Mouse (Mus musculus) CH12.LX (cell line): Measurements from ENCODE around the gene Rps12-ps3.

Experiments
- CHD1 ChIP-seq: IDR thresholded peaks from 2 replicates; pipeline ENCODE4 v1.6.1; 2012; ENCODE audit warnings: low read depth, low read length, improper control_type of control experiment, inconsistent platforms
- CTCF ChIP-seq, 2 experiments: IDR thresholded peaks in 1 of 2; conservative IDR thresholded peaks in 1 of 2; 2 replicates each; pipeline ENCODE4 v1.5.1; 2011 to 2012; ENCODE audit warnings: low read depth in 2 of 2, low read length in 2 of 2, improper control_type of control experiment in 1 of 2, inconsistent platforms in 1 of 2, mild to moderate bottlenecking in 1 of 2, moderate library complexity in 1 of 2
- EP300 ChIP-seq: IDR thresholded peaks from 2 replicates; pipeline ENCODE4 v1.6.1; 2011; ENCODE audit warnings: low read length, improper control_type of control experiment
- MEF2A ChIP-seq: IDR thresholded peaks from 2 replicates; pipeline ENCODE4 v1.6.1; 2014; ENCODE audit warnings: low read depth, mild to moderate bottlenecking, inconsistent platforms, low read length, improper control_type of control experiment, borderline replicate concordance
- NELFE ChIP-seq: IDR thresholded peaks from 2 replicates; pipeline ENCODE4 v1.6.1; 2011; ENCODE audit warnings: low read depth, low read length, improper control_type of control experiment
- NRF1 ChIP-seq: IDR thresholded peaks from 2 replicates; pipeline ENCODE4 v1.6.1; 2014; ENCODE audit warnings: low read depth, mild to moderate bottlenecking, inconsistent platforms, low read length, improper control_type of control experiment, moderate library complexity
- POLR2A ChIP-seq: IDR thresholded peaks from 2 replicates; pipeline ENCODE4 v1.6.1; 2011; ENCODE audit warnings: low read depth, mild to moderate bottlenecking, improper control_type of control experiment, low read length
- RCOR1 ChIP-seq: conservative IDR thresholded peaks from 2 replicates; pipeline ENCODE4 v1.6.1; 2012; ENCODE audit warnings: low read depth, mild to moderate bottlenecking, inconsistent platforms, low read length, improper control_type of control experiment
- SMC3 ChIP-seq: IDR thresholded peaks from 2 replicates; pipeline ENCODE4 v1.6.1; 2011; ENCODE audit warnings: low read depth, low read length, improper control_type of control experiment
- ZKSCAN1 ChIP-seq: IDR thresholded peaks from 2 replicates; pipeline ENCODE4 v1.6.1; 2012; ENCODE audit warnings: low read depth, inconsistent platforms, low read length, improper control_type of control experiment, borderline replicate concordance

DNA sequence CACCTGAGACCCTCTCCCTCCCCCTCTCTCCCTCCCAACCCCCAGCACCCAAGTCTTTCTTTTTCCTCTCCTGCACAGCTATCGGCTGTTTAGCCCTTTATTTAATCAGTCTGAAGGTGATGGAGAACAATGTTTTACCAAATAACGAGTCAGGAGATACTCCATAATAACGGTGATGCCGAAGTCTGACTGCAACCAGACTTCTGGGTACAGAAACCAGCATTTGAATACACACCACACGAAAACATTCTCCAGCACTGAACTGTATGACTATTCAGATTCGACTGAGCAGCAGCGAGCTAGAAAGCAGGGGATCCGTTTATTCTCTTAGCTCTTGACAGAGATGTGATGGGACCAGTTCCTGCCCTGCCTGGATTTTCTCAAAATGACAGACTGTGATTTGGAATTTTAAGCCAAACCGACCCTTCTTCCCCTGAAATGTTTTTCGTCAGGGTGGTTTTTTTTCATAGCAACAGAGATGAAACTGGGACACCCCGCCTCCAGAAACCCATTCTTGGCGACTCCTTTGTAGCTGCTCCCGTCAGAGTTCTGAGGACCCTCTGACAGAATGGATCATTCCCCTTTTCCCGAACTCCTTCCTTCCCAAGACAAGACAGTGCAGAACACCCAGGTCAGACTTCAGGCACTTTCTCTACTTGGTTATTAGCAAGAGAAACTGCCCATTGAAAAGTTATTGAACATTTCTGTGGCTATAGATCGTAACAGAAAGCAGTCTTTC lies 29.2 kb downstream of the Rps12-ps3 start:
- TF ChIP-seq EP300: no peak
- TF ChIP-seq NELFE: no peak
- no peak for TF ChIP-seq POLR2A
- no peak for TF ChIP-seq CTCF (conservative IDR thresholded peaks at IDR 0.05 in 1 of 2, IDR thresholded peaks at IDR 0.05 in 1 of 2; ENCODE audit: low read depth in 2 of 2, low read length in 2 of 2)
- no peak for TF ChIP-seq RCOR1
- TF ChIP-seq ZKSCAN1: no peak
- TF ChIP-seq NRF1: no peak
- TF ChIP-seq MEF2A: no peak
- TF ChIP-seq CHD1: no peak
- TF ChIP-seq SMC3: no peak
